Mouse (Mus musculus) CD4-positive, CD25-positive, alpha-beta regulatory T cell, adult 4 months (primary cell): Measurements from ENCODE around the gene Gse1. TPM values are rescaled to one million over a fixed set of nuclear protein-coding genes. Genes with fewer than 3 reads are reported as not detected.

Experiments
- ATAC-seq: one replicate; pipeline ENCODE4 v1.8.0; 2017
- polyA plus RNA-seq, 2 experiments: library from polyadenylated mRNA; unstranded; fragments of 100-300 nt; shearing (Covaris generic); gene quantifications; one replicate each; pipeline ENCODE4 v1.2.1; 2017

Gene Gse1
- polyA plus RNA-seq, 2 experiments from 2014 or later, result 2.2 to 4.2 TPM

DNA sequence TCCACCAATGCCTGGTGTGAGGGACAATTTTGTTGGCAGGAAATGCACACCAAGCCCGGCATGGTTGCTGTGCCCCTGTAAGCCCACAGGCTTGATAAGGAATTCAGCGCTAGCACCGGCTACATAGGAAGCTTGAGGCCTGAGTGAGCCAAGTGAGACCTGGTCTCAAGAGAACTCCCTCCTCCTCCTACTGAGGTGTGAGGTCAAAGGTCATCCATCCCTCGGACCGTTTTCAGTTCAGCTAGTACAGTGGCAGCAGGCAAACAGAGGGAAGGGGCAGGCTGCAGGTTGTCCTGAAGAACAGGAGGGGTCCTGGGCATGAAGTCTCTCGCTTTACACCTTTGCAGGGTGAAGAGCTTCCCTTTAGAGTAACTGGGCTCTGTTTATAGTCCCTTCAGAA lies 402.6 kb downstream of the Gse1 start:
- ATAC-seq, result no peak

Other genes starting within 250 kb of the Gse1 start
- under 1 TPM; 0.11 to 0.14 TPM for gene Crispld2, start 236.0 kb upstream of the Gse1 start, polyA plus RNA-seq
- gene Zdhhc7, start 127.0 kb upstream of the Gse1 start, polyA plus RNA-seq, result 1 to 10 TPM; 4.9 to 5.4 TPM
- under 1 TPM in 1 of 2 experiments, not detected in 1; 0.20 TPM for gene 6430548M08Rik, start 114.3 kb upstream of the Gse1 start, polyA plus RNA-seq
- gene Fam92b, start 51.0 kb upstream of the Gse1 start, polyA plus RNA-seq, result not detected